Mouse (Mus musculus) spleen, postnatal 4 days (tissue): ENCODE measurements around the gene Osbpl10.

ENCODE experiments used
- DNase-seq, 2 experiments: peaks; one replicate each; pipeline ENCODE4 v3.0.0; 2022; ENCODE audit warnings: low spot score in 2 of 2

The Osbpl10 gene

DNA sequence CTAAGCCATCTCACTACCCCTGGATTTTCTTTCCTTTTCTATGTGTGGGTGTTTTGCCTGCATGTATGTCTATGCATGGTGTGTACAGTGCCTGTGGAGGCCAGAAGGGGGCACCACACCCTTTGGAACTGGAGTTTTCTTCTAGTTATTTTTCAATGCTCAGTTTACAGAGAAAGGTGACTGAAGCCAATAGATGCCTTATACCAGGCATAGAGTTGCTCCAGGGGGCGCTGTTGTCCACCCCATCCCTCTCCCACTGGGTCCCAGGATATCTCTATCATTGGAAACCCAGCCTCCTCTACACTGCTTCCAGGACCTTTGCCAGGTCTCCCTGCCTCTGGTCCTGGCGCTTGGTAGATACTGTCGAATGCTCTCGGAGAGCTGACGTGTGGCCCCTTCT, 184.7 kb downstream of the Osbpl10 start:
- peak; percentile 78 to 87 for DNase-seq

DNA sequence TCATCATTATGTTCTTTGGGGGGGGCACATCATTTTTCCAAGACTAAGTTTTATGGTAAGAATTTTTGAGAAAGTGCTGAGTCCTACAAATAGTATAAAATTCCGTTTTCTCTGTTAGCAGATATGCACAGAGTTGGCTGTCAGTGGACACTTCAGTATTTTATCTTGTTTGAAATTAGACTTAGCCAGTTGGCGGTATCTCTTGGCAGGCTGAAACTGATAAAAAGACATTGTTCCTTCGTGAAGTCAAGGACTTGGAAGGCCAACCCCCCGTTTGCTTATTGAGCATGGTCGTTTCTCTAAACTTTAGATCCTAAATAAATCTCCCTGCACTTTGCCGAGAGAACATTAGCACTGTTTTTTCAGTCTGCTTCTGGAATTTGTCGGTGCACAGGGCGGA, 185.3 kb downstream of the Osbpl10 start:
- DNase-seq = no peak

DNA sequence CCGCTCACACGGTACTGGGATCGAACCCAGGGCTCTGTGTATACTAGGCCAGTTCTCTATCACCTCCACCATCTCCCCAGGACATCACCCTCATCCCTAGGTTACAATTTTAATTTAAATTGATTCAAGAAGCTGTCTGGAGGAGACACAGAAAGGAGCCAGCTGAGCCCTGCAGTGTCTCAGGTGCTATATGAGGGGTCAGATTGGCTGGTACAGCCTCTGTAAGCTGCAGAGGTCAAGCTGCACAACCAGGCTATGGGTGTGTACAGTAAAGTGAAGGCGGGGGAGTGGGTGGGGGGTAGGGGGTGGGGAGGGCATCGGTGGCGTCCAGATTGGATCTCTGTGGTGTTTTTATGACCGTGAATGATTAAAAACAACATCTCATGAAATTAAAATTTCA, 186.0 kb downstream of the Osbpl10 start:
- DNase-seq = no peak

GRCm38 (mm10) chr9:115165996-115166395, 187.6 kb downstream of the Osbpl10 start:
- peak in 1 of 2 experiments; percentile 26 for DNase-seq

- no peak for DNase-seq
Observed at GRCm38 (mm10) chr9:115169591-115169990, 191.2 kb downstream of the Osbpl10 start.

- no peak for DNase-seq
Observed at GRCm38 (mm10) chr9:115172096-115172495, 193.7 kb downstream of the Osbpl10 start.

DNA sequence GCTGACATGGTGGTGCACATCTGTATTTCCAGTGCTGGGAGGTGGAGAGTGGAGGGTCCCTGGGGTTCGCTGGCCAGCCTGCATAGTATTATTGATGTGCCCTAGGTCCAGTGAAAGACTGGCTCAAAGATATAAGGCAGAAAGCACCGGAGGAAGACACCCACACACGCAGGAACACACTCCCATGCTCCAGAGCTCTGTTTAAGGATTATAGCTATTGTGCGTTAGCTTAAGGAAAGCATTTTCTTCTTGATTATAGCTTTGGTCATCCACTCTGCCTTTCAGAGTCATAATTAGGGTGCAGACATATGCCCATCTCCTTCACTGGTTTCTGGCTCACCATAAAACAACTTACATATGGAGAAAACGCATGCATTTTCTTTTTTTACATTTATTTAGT, 200.8 kb downstream of the Osbpl10 start:
- no peak for DNase-seq

- DNase-seq = no peak
Observed at GRCm38 (mm10) chr9:115179935-115180334, 201.6 kb downstream of the Osbpl10 start.

- DNase-seq = no peak
Observed at GRCm38 (mm10) chr9:115186402-115186801, 208.0 kb downstream of the Osbpl10 start.

DNA sequence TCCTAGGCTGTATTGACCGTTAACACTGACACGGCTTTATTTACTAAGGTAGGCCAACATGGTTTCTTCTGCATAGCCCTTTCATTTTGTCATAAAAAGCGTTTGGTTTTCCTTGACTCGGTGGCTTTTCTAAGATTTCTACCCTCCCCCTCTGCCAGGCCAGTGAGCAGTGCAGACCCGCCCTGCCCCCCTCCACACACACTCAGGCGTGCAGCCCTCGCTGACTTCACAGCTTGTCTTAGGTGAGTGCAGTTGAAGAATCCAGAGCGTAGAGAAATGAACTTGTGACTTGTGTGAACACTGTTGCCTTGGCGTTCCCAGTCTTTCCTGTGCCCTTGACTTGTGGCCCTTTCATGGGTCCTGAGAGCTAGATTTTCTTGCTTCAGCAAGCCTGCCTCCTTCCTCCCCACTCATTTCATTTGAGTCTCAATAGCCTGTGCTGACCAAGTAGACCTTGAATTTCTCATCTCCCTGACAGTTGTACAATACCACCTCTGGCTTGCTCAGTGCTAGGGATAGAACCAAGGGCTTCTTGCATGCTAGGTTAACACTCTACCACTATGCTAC, 212.1 kb downstream of the Osbpl10 start:
- no peak for DNase-seq

- no peak for DNase-seq
Observed at GRCm38 (mm10) chr9:115192890-115193289, 214.5 kb downstream of the Osbpl10 start.

GRCm38 (mm10) chr9:115197082-115197481, 218.7 kb downstream of the Osbpl10 start:
- DNase-seq = no peak

GRCm38 (mm10) chr9:115200166-115200862, 221.9 kb downstream of the Osbpl10 start:
- no peak for DNase-seq

GRCm38 (mm10) chr9:115201264-115201663, 222.9 kb downstream of the Osbpl10 start:
- DNase-seq = no peak

GRCm38 (mm10) chr9:115203136-115203535, 224.8 kb downstream of the Osbpl10 start:
- no peak for DNase-seq

DNA sequence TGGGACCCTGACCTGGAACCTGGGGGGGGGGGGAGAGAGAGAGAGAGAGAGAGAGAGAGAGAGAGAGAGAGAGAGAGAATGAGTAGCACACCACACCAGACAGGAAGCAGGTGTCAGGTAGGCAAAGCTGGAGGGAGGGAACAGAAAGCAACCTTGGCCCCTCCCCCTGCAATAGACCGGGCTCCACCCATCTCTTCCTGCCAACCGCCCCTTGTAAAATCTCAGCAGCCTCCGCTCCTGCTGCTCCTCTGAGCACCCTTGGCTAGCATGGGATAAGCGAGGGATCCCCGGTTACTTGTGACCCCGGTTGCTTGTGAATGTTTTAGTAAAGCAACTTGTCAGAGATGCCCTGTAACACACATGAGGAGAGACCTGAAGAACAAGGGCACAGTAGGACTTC, 227.1 kb downstream of the Osbpl10 start:
- peak in 1 of 2 experiments; percentile 25 for DNase-seq

- DNase-seq = no peak
Observed at GRCm38 (mm10) chr9:115206219-115206618, 227.8 kb downstream of the Osbpl10 start.

GRCm38 (mm10) chr9:115209737-115210136, 231.4 kb downstream of the Osbpl10 start:
- DNase-seq = no peak

GRCm38 (mm10) chr9:115210535-115210934, 232.2 kb downstream of the Osbpl10 start:
- no peak for DNase-seq

- no peak for DNase-seq
Observed at GRCm38 (mm10) chr9:115213755-115214264, 235.4 kb downstream of the Osbpl10 start.

GRCm38 (mm10) chr9:115214572-115215571, 236.5 kb downstream of the Osbpl10 start:
- no peak for DNase-seq
